ENCODE assay signal across 9 mouse cellular contexts in genomic region chr17:88641012-88641411, GRCm38 (mm10). TPM values are rescaled to one million over a fixed set of nuclear protein-coding genes. Genes with fewer than 3 reads are reported as not detected.
DNase-seq lines count a peak whose midpoint lies in the region; ATAC-seq lines count a peak whose summit lies in the region.
"Had no signal": no experiment of that assay in that cellular context is flagged by ENCODE, and none has a peak within 500 bp of the region (broad histone marks: within the 10 kb centered on the region; RNA-seq: fewer than 3 reads in every experiment).

No protein-coding gene starts in this region.

- H3K36me3 ChIP-seq in heart, embryonic 12.5 days, result peaks cover 35% of the 10 kb centered on the region
- no peaks in the 10 kb centered on the region; the same call in 1 of the 2 replicates for H3K36me3 ChIP-seq in forebrain, embryonic 11.5 days (ENCODE audit: control insufficient read depth, insufficient read depth, low read length)
- no peaks in the 10 kb centered on the region for H3K36me3 ChIP-seq in hindbrain, embryonic 14.5 days (replicated peaks; ENCODE audit: control insufficient read depth, insufficient read depth)

- no peak overlapping the region for H3K4me2 ChIP-seq in heart, embryonic 12.5 days
- no peak overlapping the region for H3K4me2 ChIP-seq in forebrain, embryonic 11.5 days (ENCODE audit: low read depth, low read length, severe bottlenecking)
- H3K4me2 ChIP-seq in hindbrain, embryonic 14.5 days (replicated peaks), result no peak overlapping the region

- H3K27ac ChIP-seq in heart, embryonic 12.5 days (ENCODE audit: poor library complexity, severe bottlenecking), result no peak overlapping the region
- no peak overlapping the region for H3K27ac ChIP-seq in forebrain, embryonic 11.5 days (ENCODE audit: low read depth, low read length)
- no peak overlapping the region for H3K27ac ChIP-seq in hindbrain, embryonic 14.5 days

- peak; percentile 91 for DNase-seq in heart, adult 11 months
- peak; percentile 4 for DNase-seq in c-Kit-negative CD71-positive TER-119-positive erythroid progenitor cells, embryonic 14.5 days (ENCODE audit: low read depth, low spot score)
- peak; percentile 81 for DNase-seq in forebrain, embryonic 11.5 days (ENCODE audit: low spot score)
- DNase-seq in hindbrain, embryonic 14.5 days (ENCODE audit: low spot score), result peak; percentile 87
- DNase-seq in layer of hippocampus, postnatal 36 days, result peak; percentile 41 to 64
- peak; percentile 23 to 45 for DNase-seq in spleen, postnatal 14 days (ENCODE audit: low spot score in 2 of 2)

- H3K4me1 ChIP-seq in heart, embryonic 12.5 days (replicated peaks), result peaks cover 6% of the 10 kb centered on the region; the same call in 1 of the 2 replicates
- H3K4me1 ChIP-seq in forebrain, embryonic 11.5 days (replicated peaks; ENCODE audit: control insufficient read depth, insufficient read depth, low read length), result no peaks in the 10 kb centered on the region
- H3K4me1 ChIP-seq in hindbrain, embryonic 14.5 days (replicated peaks; ENCODE audit: control insufficient read depth, insufficient read depth, low read length), result no peaks in the 10 kb centered on the region

- no peak for ATAC-seq in heart, embryonic 12.5 days (ENCODE audit: insufficient number of reproducible peaks, low FRiP score)
- peak; percentile 63; the same call in 1 of the 2 replicates for ATAC-seq in forebrain, embryonic 11.5 days (replicated peaks; ENCODE audit: low FRiP score)
- no peak for ATAC-seq in hindbrain, embryonic 14.5 days (ENCODE audit: low FRiP score)
- ATAC-seq in megakaryocyte progenitor cell, adult 5-6 weeks (replicated peaks; ENCODE audit: poor library complexity), result peak; percentile 96

- no peak overlapping the region for H3K9ac ChIP-seq in heart, embryonic 12.5 days
- no peak overlapping the region for H3K9ac ChIP-seq in forebrain, embryonic 11.5 days (ENCODE audit: low read length)
- H3K9ac ChIP-seq in hindbrain, embryonic 14.5 days, result no peak overlapping the region

- no peaks in the 10 kb centered on the region for H3K9me3 ChIP-seq in heart, embryonic 12.5 days (replicated peaks)
- H3K9me3 ChIP-seq in forebrain, embryonic 11.5 days (ENCODE audit: control insufficient read depth, low read length), result no peaks in the 10 kb centered on the region
- H3K9me3 ChIP-seq in hindbrain, embryonic 14.5 days (ENCODE audit: control insufficient read depth, low read length), result no peaks in the 10 kb centered on the region

- H3K27me3 ChIP-seq in heart, embryonic 12.5 days (replicated peaks), result no peaks in the 10 kb centered on the region
- H3K27me3 ChIP-seq in forebrain, embryonic 11.5 days (ENCODE audit: control insufficient read depth, insufficient read depth, low read length), result no peaks in the 10 kb centered on the region
- H3K27me3 ChIP-seq in hindbrain, embryonic 14.5 days (ENCODE audit: control insufficient read depth, insufficient read depth, low read length), result no peaks in the 10 kb centered on the region

- no peak overlapping the region for H3K4me3 ChIP-seq in heart, embryonic 12.5 days
- no peak overlapping the region for H3K4me3 ChIP-seq in forebrain, embryonic 11.5 days (ENCODE audit: low read depth, low read length)
- no peak overlapping the region for H3K4me3 ChIP-seq in hindbrain, embryonic 14.5 days (replicated peaks; ENCODE audit: low read length)

- WGBS in heart, embryonic 12.5 days, result 25% methylated on average over 6 of the region's 6 CpGs
- 28% methylated on average over 6 of the region's 6 CpGs for WGBS in forebrain, embryonic 11.5 days
- 32% methylated on average over 6 of the region's 6 CpGs for WGBS in hindbrain, embryonic 14.5 days

RNA-seq across cellular contexts. Expression of gene Gtf2a1l, which starts 27.4 kb away (rescaled TPM):
- polyA plus RNA-seq in heart, embryonic 12.5 days (2016; fragmentation: Nextera tagmentation; extraction: Ambion mirVana), result 0.17 and 0.20 TPM in 2 replicates
- polyA plus RNA-seq in forebrain, embryonic 11.5 days (2014; fragmentation: Nextera tagmentation; extraction: Ambion mirVana), result 0.36 TPM in 1 of 2 replicates, not detected in the other
- 0.27 and 0.30 TPM in 2 replicates for polyA plus RNA-seq in hindbrain, embryonic 14.5 days (2014; fragmentation: Nextera tagmentation; extraction: Ambion mirVana)
- not detected for total RNA-seq in layer of hippocampus, postnatal 36 days (2021)
- total RNA-seq in megakaryocyte progenitor cell, adult 5-6 weeks (2015), result not detected in 2 replicates
- not detected in 2 replicates for total RNA-seq in megakaryocyte progenitor cell, adult 5-6 weeks (2017)
- polyA plus RNA-seq: liver, embryonic 16.5 days had no signal

RNA-seq across cellular contexts. Expression of gene Ston1, which starts 43.5 kb away (rescaled TPM):
- 5.4 and 8.4 TPM in 2 replicates for polyA plus RNA-seq in heart, embryonic 12.5 days (2016; fragmentation: Nextera tagmentation; extraction: Ambion mirVana)
- polyA plus RNA-seq in forebrain, embryonic 11.5 days (2014; fragmentation: Nextera tagmentation; extraction: Ambion mirVana), result 3.4 and 4.9 TPM in 2 replicates
- 2.3 and 3.4 TPM in 2 replicates for polyA plus RNA-seq in hindbrain, embryonic 14.5 days (2014; fragmentation: Nextera tagmentation; extraction: Ambion mirVana)
- 10 to 100 TPM in 1 of 2 experiments, 1 to 10 TPM in 1; 8.8 to 11.0 TPM for total RNA-seq in layer of hippocampus, postnatal 36 days (2021)
- total RNA-seq in megakaryocyte progenitor cell, adult 5-6 weeks (2015), result not detected in 2 replicates
- not detected in 2 replicates for total RNA-seq in megakaryocyte progenitor cell, adult 5-6 weeks (2017)

Comparison
In these comparisons a context has a peak if more than half of its experiments do, and no peak if none do; other contexts are left out.
1. DNase-seq: peak in every context shown above with its lines; median percentile 91 in heart, adult 11 months; 87 in hindbrain, embryonic 14.5 days; 81 in forebrain, embryonic 11.5 days; 52 in layer of hippocampus, postnatal 36 days; 34 in spleen, postnatal 14 days; 4 in c-Kit-negative CD71-positive TER-119-positive erythroid progenitor cells, embryonic 14.5 days.
2. ATAC-seq: peak in forebrain, embryonic 11.5 days (single experiment) and megakaryocyte progenitor cell, adult 5-6 weeks (single experiment); none in heart, embryonic 12.5 days (single experiment) and hindbrain, embryonic 14.5 days (single experiment).